Mouse (Mus musculus): ENCODE results near the gene Uimc1. TPM values are rescaled to one million over a fixed set of nuclear protein-coding genes. Genes with fewer than 3 reads are reported as not detected.

The Uimc1 gene
- total RNA-seq, 4 experiments from 2014 or later: 25.2 to 45.6 (median 30.6) TPM

DNA sequence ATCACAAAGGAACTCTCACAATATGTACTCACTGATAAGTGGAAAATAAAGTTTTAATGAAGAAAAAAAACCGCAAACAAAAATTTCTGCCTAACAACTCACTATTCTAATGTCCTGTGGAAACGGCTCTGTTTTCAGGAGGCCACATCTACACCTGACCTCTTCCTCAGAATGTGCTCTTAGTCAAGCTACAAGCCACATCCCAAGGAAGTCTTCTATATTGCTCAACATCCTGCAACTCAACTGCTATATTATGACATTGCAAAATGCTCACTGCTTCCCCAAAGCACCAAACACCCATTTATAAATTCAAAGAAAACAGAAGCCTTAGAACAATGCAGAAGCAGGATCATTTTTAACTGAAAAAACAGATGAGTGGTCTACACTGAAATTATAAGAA is 60.1 kb downstream of the Uimc1 start:
- no peak for DNase-seq

DNA sequence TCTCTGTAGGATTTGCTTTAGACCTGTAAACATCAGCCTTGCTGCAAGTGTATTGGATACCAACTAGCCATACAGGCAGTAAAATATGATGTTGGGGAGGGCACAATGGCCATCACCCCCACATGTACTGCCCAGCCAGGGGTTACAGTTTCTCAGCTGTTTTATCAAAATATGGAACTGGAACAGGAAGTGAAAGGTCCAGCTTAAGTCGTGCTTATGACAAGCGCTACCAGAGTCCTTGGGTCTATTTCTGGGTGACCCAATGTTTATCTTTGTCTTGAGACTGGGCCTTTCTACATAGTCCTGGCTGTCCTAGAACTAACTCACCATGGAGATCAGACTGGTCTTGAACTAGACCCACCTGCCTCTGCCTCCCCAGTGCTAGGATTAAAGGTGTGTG is 75.9 kb downstream of the Uimc1 start:
- no peak for DNase-seq

DNA sequence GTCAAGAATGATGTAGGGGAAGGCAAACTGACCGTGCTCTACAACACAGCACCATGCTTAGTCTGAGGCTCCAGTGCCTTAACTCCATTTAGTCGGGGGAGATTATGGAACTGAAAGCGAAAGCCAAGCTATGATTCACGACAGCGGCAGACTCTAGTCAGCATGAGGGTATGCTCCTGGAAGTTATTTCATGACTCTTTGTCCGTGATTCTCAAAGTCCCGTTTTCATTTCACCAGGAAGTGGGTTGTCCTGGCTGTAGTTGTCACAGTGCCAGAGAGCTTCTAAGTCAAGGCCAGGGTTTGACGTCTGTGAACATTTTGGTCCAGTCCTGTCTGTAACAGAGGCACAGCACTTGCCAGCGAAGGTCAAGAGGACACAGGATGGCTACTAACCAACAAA is 77.4 kb downstream of the Uimc1 start:
- DNase-seq: peak; percentile 71

DNA sequence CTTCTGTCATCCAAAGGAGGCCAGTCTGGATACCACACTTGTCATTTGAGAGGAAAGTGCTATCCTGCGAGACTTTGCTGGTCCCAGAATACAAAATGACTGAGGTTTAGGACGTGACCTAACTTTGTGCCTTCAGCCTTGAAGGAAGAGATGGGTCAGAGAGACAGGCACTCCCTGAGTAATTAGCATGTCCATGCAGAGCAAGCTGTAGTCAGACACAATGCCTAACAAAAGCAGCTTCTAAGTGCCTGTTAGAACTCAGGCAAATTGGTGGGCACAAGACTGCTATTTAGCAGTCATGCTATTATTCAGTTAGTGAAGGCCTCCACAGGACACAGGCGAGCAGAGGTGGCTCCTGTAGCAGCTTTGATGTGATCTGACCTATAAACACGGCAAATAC is 77.8 kb downstream of the Uimc1 start:
- no peak for DNase-seq

DNA sequence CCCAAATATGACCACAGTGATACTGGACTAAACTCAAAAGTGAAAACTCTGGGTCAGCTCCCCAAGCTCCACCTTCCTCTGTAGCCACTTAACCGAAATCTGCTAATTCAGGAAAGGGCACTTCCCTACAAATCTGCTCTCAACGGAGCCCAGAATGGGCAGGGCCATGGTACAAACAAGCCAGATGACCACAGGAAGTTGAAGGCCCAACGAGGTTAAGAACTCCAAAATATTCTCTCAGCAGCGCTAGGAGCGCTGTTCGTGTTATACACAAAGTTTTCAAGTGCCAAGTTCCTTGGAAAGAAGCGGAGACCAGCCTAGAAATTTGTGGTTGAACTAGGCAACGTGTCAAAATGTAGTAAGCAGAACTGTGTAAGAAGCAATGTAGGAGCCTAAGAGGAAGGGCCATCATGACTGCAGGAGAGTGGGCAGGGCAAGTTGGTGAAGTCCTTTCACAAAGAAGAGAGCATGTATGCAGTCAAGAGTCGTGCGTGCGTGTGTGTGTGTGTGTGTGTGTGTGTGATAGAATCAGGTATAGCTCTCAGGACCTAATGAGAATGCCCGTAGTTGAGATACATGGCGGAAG is 78.8 kb downstream of the Uimc1 start, which contains the start of gene Hk3:
Hk3 (minus strand) TSS at position 192 of the 586 bp plus-strand sequence.
- no peak for DNase-seq

DNA sequence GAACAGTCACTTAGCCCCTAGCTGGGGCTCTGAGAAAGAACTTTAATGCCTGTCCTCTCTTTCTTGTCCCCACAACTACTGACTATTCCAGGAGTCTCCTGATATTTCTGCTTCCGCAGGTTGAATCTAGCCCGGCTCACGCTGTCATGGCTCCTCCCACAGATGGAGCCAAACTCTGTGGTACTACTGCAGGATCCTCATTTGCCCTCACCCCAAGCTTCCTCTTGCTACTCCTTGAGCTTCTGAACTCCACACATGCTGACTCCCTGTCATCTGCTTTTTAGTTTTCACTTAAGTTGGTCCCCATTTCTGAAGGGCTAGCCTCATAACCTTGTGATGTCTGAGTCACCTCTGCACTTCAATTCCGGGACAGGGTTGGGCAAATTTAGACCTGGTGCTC is 80.0 kb downstream of the Uimc1 start:
- no peak for DNase-seq

DNA sequence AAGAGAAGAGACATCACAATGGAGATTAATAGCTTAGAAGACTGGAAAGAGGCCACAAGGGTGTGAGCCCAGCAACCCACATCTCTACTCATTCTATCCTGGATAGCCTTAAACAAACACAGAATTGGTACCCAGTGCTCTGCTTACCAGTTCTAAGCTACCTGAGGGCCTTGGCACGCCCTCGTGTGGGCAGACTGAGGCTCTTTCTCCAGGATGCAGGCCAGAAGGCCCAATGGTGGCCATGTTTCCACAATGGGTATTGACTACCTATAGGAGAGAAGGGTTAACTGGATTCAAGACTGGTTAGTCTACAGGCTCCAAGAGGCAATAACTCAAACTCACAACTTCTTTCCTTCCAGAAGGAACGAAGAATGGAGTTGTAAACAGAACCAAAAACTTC is 80.9 kb downstream of the Uimc1 start:
- DNase-seq: no peak

DNA sequence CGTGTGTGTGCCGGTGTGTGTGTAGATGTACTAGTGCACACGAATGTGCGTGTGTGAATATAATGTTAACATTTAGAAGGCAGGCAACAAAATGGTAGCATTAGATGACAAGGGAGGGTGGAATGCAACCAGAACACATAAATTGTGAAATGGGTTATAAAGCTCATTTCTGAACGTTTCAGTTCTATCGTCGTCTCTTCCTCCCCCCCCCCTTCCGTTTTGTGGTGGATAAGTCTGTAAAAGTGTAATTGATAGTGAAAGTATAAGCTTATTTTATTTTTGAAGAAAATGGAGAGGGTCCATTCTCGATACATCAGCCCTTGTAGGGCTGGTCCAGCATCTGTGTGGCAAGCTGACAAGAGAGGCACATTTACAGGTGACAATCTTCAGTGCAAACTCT is 81.4 kb downstream of the Uimc1 start:
- no peak for DNase-seq

DNA sequence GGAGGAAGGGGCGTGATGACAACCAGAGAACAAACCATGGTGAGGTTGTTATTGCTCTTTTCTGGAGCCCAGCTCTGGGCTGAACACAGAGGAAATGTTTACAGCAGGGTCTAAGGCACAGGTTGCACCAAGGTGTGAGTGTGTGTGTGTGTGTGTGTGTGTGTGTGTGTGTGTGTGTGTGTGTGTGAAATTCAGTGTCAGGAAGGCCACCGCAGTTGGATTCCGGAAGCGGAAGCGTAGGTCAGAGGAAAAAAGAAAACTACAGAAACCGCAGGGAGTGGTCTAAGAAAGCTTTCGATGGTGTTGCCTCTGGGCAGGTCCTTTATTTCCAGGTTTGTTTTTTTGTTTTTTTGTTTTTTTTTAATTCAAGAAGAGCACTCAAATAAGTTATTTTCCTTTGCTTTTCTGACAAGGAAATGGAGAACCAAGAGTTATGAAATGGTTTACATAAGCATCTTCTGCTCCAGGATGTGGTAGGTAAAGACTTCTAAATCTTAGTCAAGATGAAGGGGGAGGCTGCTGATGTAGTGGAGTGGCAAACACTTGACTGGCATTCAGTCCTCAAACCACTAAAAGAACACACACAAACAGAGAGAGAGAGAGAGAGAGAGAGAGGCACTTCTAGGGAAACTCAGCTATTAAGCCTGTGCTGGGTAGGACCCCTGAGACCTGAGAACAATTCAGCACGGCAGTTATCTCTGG is 82.1 kb downstream of the Uimc1 start:
- no peak for DNase-seq

DNA sequence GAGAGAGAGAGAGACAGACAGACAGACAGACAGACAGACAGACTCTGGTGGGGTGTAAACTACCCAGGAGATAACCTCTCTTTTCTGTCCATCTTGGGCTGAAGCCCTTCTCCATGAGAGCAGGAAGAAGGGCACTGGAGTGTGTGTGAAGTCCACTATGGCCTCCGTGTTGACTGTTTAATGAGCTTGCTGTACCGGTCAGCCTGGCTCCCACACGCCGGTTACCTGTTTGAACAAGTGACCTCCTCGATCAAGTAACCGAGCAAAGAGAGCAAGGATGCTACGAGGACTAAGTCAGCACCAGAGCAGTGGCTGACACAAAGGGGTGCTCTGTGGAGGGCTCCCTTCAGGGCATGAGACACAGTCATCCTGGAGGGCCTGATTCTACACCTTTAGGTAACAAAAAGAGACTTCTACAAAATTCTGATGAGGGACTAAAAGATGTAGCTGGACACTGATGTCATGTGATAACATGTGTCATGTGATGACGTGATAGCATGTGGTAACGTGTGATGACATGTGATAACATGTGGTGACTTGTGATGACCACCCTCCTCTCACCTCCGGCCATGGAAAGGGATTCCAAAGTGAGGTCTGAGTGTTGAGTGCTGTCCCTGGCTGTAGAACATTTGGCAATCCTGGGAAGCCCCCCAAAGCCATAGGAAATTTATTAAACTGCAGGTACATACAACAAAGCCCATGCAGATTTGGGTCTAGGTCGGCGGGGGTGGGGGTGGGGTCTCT is 82.8 kb downstream of the Uimc1 start:
- DNase-seq: no peak

DNA sequence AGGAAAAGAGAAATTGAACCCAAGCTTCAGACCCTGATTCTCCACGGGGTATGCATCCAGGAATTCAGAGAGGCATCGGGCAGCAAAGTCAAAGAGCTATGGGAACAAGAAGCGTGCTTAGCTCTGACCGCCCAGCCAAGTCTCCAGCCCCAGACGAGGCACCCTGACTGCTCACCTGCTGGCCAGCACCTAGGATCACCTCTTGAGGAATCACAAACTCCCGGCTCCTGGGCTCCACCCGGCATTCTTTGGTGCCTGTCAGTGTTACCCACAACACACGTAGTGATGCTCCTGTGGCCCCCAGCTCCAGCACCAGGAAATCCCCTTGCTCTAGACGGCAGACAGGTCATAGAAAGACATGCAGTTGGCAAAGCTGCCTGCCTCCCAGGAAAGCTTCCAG is 85.6 kb downstream of the Uimc1 start:
- DNase-seq: no peak

DNA sequence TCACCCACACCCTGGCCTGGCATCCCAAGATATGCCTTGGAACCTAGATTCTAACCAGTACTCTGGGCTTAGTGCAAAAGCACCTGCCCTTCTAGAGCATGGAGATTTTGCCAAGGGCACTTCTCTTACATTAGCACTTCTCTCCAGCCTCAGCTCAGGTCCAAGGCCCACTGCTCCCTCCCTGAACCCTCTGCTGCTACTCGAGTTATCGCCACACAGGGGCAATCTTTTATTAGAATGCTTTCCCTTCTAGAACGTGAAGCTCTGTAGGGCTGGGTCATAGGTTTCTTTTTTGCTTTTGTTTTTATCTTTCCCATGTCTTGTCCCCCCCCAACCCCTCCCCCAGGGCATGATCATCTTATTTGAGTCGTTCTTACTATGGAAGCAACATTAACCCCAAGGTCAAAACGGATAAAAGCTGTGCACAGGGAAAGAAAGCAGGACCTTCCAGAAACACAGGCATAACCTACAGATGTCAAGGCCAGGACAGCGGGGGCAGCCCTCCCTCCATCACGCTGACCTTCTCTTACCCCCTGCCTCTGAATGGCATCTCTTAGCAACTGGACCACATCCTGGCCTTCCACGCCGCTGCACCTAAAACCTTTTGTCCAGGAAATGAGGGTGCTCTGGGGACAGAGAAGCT is 86.3 kb downstream of the Uimc1 start:
- no peak for DNase-seq

DNA sequence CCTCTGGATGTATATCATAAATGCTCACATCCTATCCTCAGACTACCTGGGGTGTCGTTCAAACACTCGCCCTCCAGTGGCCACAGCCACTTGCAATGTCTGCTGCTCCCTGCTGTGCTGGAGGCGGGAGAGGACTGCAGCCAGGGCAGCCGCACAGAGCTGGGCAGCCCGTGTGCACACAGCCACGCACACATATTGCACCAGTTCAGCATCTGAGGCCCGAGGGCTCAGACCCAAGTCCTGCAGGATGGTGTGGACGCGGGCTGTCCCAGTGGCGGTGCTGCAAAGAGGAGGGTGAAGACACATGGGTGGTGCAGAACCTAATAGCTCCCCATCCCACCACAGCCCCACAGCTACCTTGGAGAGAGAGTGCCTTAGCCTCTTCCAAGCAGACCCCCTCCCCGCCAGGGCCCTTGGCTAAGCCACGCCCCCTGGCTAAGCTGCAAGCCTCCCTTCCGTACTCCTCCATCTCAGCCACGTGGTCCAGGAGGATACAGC is 88.1 kb downstream of the Uimc1 start:
- no peak for DNase-seq

DNA sequence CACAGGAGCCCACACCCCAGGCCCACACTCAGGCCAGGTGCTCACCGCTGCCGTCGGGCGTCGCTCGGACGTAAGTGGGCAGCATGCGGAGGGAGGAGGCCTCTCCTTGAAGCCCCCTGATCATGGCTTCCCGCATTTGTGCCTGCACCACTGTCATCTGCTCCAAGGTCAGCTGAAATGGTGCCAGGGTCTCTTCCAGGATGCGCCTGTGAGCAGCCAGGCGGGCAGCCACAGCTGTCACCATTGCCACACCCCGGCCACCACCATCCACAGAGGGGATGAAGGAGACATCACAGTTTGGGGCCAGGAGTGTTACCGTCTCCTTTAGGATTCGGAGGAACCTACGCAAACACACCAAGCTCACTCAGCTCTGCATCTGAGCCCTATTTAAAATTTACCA is 89.0 kb downstream of the Uimc1 start:
- DNase-seq: no peak

DNA sequence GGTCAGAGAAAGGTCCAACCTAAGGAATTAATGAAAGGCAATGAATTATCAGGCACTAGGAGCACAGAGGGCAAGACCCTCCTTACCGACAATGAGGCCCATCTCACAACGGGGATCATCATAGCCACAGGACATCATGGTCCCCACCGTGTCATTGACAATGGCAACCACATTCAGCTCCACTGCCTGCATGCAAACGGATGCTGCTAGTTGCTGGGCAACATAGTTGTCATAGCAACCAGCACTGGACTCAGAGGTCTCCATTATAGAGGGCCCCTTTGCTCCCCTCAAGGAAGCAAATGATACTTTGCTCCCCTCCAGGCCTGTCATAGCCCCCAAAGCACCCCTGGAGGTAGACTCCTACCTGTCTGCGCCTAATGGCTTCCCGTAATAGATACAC is 91.5 kb downstream of the Uimc1 start:
- no peak for DNase-seq

DNA sequence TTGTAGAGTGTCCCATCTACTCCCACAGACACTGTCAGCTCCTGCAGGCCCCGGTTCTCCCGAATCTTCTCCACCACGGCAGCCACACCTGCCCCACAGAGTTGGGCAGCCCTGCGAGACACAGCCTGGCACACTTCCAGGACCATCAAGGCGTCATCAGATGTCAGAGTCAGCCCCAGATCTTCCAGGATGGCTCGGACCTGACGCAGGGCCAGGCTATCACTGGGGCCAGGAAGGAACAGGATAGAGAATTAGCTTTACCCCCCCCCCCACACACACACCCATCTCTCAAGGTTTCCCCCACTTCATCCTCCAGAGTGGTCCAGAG is 93.7 kb downstream of the Uimc1 start:
- DNase-seq: no peak

DNA sequence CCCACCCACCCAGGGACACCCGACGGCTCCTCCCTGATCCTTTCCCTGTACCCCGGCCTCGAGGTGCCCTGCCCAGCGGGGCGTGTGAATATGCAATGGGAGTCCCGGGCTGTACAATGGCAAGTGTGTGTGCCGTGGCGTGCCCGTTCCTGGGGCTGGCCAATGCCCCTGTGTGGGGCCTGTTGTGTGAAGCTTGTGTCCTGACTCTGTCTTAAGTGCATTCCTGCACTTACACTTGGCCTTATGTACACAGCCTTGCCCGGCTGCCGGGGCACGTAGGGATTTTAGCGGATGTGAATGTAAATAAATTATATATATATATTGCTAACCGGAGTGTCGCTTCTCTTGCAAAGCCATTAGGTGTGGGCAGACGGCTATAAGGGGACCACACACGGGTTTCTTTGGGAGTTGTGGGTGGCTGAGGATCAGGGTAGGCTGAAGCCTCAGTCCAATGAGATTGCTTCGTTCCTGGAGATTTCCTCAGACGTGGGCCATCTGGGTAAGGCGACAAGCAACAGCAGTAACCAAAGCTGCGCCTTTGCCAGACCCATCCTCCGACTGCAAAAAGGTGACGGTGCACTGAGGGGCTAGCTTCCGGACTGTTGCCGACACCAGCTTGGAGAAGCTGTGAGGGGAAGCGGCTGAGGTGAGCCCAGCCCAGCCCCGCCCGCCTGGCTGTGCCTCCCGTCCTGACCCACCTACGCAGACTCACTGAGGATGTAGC is 94.2 kb downstream of the Uimc1 start:
- no peak for DNase-seq

DNA sequence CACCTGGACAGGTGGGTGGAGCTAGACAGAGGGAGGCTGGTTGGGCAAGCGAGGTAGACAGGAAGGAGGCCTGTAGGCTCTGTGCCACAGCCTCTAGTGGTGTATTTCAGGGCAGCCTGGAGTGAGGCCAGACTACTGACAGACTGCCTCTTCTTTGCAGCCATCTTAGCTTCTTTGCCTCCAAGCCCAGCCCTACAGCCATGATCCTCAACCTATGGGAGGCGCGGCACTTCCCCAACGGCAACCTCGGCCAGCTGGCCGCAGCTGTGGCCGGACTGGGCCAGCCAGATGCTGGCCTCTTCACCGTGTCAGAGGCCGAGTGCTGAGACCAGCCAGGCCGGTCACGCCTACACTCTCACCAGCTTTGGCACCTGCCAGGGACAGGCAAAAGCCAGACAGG is 95.5 kb downstream of the Uimc1 start:
- DNase-seq: no peak

DNA sequence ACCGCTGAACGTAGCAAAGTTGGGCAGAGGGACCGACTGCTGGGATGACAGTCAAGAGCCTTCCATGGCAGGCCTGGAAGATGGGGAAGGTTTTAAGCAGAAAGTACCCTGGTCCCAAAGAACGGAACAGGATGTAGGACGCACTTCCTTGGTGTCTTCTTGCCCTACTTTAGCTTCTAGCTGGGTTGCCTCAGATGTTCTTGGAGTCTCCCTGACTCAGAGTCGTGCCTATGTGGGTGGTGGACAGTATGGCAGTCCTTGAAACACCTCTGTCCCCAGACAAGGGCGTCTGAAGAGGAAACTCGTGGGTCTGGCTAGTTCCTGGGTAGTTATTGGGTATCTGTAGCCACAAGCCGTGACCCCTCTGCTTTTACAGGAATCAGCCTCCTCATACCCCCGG is 98.0 kb downstream of the Uimc1 start:
- DNase-seq: no peak

DNA sequence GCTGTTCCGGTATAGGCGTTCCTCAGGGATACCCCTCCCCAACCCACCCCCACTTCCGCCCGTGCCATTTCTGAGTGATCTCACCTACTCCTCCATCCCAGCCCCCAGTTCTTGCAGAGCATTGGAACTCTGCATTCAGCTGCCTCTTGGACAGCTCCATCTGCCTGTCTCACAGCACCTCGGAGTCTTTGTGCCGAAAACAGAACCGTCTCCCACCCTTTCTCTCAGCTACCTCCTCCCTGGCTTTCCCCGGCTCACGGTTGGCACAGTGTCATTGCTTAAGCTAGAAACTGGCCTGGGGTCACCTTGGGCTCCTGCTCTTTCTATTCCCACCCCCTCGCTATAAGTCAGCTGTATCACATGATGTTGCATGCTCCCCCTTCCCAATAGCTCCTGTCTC is 99.7 kb downstream of the Uimc1 start:
- no peak for DNase-seq

DNA sequence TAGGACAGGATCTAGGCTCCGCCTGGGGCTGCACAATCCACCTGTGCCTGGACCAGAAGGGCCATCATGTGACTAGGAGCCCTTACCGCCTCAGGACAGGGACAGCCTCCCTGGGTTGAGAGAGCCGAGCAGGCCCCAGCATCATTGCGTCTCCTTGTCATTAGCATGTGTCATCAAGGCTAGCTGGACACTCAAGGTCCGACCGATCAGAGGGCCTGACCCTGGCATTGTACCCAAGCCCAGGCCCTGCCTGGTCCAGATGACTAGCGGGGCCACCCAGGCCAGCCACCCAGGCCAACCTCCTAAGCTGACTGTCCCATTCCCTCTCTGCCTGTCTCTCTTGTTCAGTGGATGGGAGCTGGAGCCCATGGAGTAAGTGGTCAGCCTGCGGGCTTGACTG is 102.5 kb downstream of the Uimc1 start:
- DNase-seq: peak; percentile 28

DNA sequence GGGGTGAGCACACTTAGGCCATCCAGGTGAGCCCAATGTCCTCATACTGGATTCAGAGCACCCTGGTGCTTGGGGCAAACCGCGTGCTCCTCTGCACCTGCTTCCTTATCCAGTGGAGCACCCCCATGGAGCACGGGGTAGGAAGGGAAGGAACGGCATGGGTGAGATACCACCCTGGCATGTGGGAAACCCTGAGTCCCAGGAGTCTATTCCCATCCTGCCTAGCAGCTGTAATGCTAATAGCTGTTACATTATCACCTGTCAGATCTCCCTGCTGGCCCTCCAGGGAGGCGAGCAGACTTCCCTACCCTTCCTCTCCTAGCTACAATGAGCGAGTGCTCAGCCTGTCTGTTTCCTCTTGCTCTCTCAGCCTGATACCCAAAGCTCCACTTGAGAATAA is 104.9 kb downstream of the Uimc1 start:
- no peak for DNase-seq

DNA sequence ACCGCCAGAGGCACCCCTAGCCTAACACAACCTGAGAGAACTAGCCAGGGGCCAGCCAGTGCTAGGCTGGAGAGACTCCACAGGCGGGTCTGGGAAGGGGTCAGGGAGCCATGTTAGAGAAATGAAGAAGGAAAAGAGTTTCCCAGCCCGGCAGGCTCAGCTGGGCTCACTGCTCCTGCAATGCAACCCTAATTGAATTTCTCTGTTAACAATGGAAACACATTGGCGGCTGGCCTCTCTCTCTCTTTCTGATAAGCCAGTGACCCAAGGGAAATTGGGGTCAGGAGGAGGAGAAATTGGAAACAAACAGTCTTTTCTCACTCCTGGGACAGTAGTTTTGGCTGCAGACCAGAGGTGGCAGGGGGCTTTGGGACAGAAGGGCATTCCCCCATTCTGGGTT is 105.5 kb downstream of the Uimc1 start:
- DNase-seq: no peak

All from adrenal gland, adult 8-10 months (tissue).